Mouse (Mus musculus) neural tube, embryonic 15.5 days (tissue): ENCODE results near the gene Ppfibp1. TPM values are rescaled to one million over a fixed set of nuclear protein-coding genes. Genes with fewer than 3 reads are reported as not detected.

ENCODE experiments used
- ATAC-seq: fragments of 200-750 bp; cut with Nextera tagmentation; 2 replicates; pipeline ENCODE4 v1.8.0; 2017; ENCODE audit warnings: mild to moderate bottlenecking, moderate TSS enrichment, moderate library complexity; ENCODE audit not compliant: low FRiP score
- H3K27ac ChIP-seq: fragments of 300-500 bp; sonication (generic); replicated peaks from 2 replicates; pipeline ENCODE4 v1.5.1; 2015; ENCODE audit warnings: mild to moderate bottlenecking, inconsistent platforms
- H3K27me3 ChIP-seq: fragments of 300-500 bp; sonication (generic); replicated peaks from 2 replicates; pipeline ENCODE4 v1.6.1; 2015; ENCODE audit warnings: inconsistent platforms
- H3K36me3 ChIP-seq: fragments of 300-500 bp; sonication (generic); 2 replicates; pipeline ENCODE4 v1.6.1; 2015; ENCODE audit warnings: inconsistent platforms
- H3K4me1 ChIP-seq: fragments of 300-500 bp; sonication (generic); 2 replicates; pipeline ENCODE4 v1.6.1; 2015; ENCODE audit warnings: inconsistent platforms
- H3K4me2 ChIP-seq: fragments of 300-500 bp; sonication (generic); 2 replicates; pipeline ENCODE4 v1.6.1; 2015; ENCODE audit warnings: inconsistent platforms, mild to moderate bottlenecking, moderate library complexity
- H3K4me3 ChIP-seq: fragments of 300-500 bp; sonication (generic); replicated peaks from 2 replicates; pipeline ENCODE4 v1.5.1; 2015; ENCODE audit warnings: mild to moderate bottlenecking, inconsistent platforms
- H3K9ac ChIP-seq: fragments of 300-500 bp; sonication (generic); replicated peaks from 2 replicates; pipeline ENCODE4 v1.6.1; 2015; ENCODE audit warnings: mild to moderate bottlenecking, inconsistent platforms
- H3K9me3 ChIP-seq: fragments of 300-500 bp; sonication (generic); replicated peaks from 2 replicates; pipeline ENCODE4 v1.6.1; 2016; ENCODE audit warnings: inconsistent platforms
- WGBS: fragments of 180-500 bp; shearing (Covaris S2); methylation state at CpG from one replicate; pipeline ENCODE4 v1.1.7; 2015; ENCODE audit warnings: mixed read lengths; 5-methylcytosine and 5-hydroxymethylcytosine counted together
- polyA plus RNA-seq: library from polyadenylated mRNA; unstranded; fragments of >200 nt; fragmentation: Nextera tagmentation; extraction: Ambion mirVana; gene quantifications from 2 replicates; pipeline ENCODE4 v1.2.1, GENCODE M21; 2015

The Ppfibp1 gene
- polyA plus RNA-seq, 1 experiment from 2014 or later: 12.8 TPM

DNA sequence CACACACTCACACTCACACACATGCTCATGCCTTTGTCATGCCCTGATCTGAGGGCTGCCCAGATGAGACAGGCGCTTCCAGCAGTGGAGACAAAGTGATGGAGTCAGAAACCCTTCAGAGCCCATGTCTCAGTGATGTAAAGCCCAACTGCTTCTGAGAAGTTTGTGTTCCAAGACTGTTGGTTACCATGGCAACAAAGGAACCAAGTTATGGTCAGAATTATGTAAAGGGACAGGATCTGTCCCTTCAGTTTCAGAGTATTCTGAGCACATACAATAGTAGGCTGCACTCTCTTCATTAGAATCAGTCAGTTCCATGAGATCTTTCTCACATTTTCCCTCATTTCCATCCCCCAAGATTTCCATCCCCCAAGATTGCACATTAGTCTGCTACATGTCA is 66.0 kb downstream of the Ppfibp1 start, which contains the start of gene 1700034J05Rik:
TSS of gene 1700034J05Rik (minus strand) at position 165 of the 400 bp plus-strand sequence.
- no peaks in the 10 kb centered on the region for H3K27me3 ChIP-seq
- WGBS: 92% methylated on average over 1 of the region's 1 CpGs
- no peak within 1 kb of the TSS for H3K9ac ChIP-seq
- no peak within 1 kb of the TSS for H3K27ac ChIP-seq
- no peaks in the 10 kb centered on the region for H3K36me3 ChIP-seq
- H3K4me1 ChIP-seq: 0 out of 2 replicates have a peak, but pooled peaks cover 3% of the 10 kb centered on the region
- no peak within 1 kb of the TSS for H3K4me2 ChIP-seq
- no peak for ATAC-seq
- no peak within 1 kb of the TSS for H3K4me3 ChIP-seq
- H3K9me3 ChIP-seq: no peaks in the 10 kb centered on the region

DNA sequence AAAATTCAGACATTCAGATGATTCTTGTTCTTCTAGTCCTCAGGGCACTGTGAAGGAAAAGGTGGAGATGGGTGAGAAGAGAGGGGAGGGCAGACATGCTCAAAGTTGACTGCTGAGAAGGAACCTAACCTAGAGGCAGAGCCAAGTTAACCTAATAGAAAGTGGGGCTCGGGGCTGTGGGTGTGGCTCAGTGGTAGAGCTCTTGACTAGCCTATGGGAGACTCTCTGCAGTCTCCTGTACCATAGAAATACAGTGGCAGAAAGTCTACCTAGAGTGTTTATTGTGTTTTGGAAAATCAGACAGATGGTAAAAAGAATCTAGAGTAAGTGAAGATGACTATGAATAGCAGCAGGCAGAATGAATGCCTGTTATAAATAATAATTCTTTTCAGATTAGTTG is 67.2 kb downstream of the Ppfibp1 start:
- no peaks in the 10 kb centered on the region for H3K36me3 ChIP-seq
- H3K27ac ChIP-seq: no peak overlapping the region
- 92% methylated on average over 1 of the region's 1 CpGs for WGBS
- no peaks in the 10 kb centered on the region for H3K27me3 ChIP-seq
- 0 out of 2 replicates have a peak, but pooled peaks cover 3% of the 10 kb centered on the region for H3K4me1 ChIP-seq
- H3K9me3 ChIP-seq: no peaks in the 10 kb centered on the region
- no peak for ATAC-seq
- H3K4me3 ChIP-seq: no peak overlapping the region
- H3K4me2 ChIP-seq: no peak overlapping the region
- H3K9ac ChIP-seq: no peak overlapping the region

DNA sequence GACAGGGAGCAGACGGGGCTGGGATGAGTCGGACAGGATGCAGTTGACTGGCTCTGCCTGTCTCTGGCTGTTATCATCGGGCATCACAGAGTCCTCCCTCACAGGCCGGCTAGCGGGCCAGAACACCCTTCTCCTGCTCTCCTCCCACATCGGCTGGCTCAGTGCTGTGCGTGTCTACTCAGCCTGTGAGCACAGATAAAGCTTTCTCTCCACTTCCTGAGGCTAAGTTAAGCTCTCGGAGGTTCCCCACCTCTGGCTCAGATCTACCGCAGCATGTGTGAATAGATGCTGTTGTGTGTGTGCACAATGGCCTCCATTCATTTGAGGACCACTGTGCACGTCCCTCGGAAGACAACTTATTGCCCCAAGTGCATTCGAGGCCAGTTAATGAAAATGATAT is 67.6 kb downstream of the Ppfibp1 start:
- 0 out of 2 replicates have a peak, but pooled peaks cover 3% of the 10 kb centered on the region for H3K4me1 ChIP-seq
- no peak for ATAC-seq
- H3K27me3 ChIP-seq: no peaks in the 10 kb centered on the region
- no peak overlapping the region for H3K27ac ChIP-seq
- no peaks in the 10 kb centered on the region for H3K9me3 ChIP-seq
- no peaks in the 10 kb centered on the region for H3K36me3 ChIP-seq
- no peak overlapping the region for H3K4me3 ChIP-seq
- H3K9ac ChIP-seq: no peak overlapping the region
- H3K4me2 ChIP-seq: no peak overlapping the region
- 27% methylated on average over 12 of the region's 12 CpGs for WGBS

DNA sequence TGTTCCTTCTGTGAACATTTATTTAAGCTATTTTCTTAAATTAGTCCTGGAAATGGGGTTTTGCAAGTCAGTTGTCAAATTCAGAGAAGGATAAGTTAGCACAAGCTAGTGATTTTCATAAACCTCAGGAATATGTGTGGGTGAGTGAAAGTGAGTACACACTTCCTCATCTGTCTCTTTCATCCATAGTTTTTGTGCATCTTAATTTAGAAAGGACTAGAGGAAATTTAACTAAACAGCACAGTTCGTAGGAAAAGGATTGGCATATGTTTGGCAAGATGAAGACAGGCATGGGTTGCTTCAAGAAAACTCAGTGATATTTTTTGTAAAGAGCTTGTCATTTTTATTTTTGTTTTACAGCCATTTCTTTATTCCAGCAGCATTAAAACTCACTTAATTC is 68.7 kb downstream of the Ppfibp1 start:
- H3K27me3 ChIP-seq: no peaks in the 10 kb centered on the region
- no peak for ATAC-seq
- H3K4me1 ChIP-seq: 0 out of 2 replicates have a peak, but pooled peaks cover 4% of the 10 kb centered on the region
- no peak overlapping the region for H3K27ac ChIP-seq
- H3K9me3 ChIP-seq: no peaks in the 10 kb centered on the region
- no peak overlapping the region for H3K9ac ChIP-seq
- WGBS: 91% methylated on average over 1 of the region's 1 CpGs
- H3K36me3 ChIP-seq: no peaks in the 10 kb centered on the region
- H3K4me2 ChIP-seq: no peak overlapping the region
- H3K4me3 ChIP-seq: no peak overlapping the region

DNA sequence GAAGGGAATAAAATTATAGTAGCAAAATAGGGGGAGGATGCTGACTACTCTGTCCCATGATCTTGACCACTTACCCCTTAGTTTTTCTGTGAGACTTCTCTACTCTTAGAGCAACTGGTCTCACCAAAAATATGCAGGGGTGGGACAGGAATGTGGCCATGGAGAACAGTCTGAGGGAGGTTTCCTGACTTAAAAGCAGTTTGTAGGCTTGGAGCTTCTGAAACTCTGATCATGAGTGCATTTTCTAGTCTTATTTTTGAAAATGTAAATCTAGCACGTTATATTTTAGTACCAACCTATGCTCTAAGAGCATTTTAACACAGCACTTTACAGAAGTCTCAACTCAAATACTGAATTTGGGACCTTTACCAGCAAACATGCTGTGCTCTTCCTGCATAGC is 70.4 kb downstream of the Ppfibp1 start:
- no peak overlapping the region for H3K4me2 ChIP-seq
- H3K9ac ChIP-seq: no peak overlapping the region
- 73% methylated on average over 1 of the region's 1 CpGs for WGBS
- H3K27me3 ChIP-seq: no peaks in the 10 kb centered on the region
- no peak overlapping the region for H3K4me3 ChIP-seq
- 0 out of 2 replicates have a peak, but pooled peaks cover 6% of the 10 kb centered on the region for H3K4me1 ChIP-seq
- H3K9me3 ChIP-seq: no peaks in the 10 kb centered on the region
- H3K36me3 ChIP-seq: no peaks in the 10 kb centered on the region
- no peak for ATAC-seq
- no peak overlapping the region for H3K27ac ChIP-seq

DNA sequence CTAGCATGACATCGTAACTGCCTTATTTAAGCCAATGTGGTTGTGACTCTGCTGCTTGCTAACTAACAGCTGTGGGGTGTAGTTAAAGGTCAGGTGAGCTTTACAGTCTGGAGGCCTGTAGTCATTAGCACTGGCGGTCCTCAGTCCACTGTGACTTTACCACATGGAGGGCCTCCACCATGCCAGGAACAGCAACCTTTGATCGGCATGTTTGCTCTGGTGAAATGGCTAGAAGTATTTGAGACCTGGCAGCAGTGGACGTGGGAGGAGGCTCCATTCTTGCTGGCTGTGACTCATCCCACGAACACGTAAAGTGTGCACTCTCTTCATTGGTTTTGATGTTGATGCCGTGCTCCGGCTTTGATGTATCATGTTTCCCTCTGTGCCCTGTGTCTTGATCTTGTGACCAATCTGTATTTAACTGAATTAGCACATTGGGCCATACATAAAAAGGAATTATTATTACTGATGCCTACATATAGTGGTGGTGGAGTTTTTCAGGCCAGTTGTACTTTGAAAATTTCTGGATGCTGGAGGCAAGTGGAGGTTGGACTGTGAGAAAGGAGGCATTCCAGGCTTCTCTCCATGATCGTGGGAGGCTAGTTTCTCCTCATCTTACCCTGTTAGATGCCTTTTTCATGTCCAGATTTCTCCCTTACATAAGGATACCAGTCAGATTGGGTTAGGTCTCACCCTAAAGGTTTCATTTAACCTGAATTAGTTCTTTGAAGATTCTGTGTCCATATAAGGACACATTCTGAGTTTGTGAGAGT is 71.8 kb downstream of the Ppfibp1 start:
- Histone ChIP-seq H3K36me3 (no peaks in the 10 kb centered on the region), H3K9me3 (no peaks in the 10 kb centered on the region), H3K4me3 (no peak overlapping the region), H3K9ac (no peak overlapping the region), H3K27ac (no peak overlapping the region), H3K27me3 (no peaks in the 10 kb centered on the region), H3K4me2 (no peak overlapping the region), H3K4me1 (0 out of 2 replicates have a peak, but pooled peaks cover 6% of the 10 kb centered on the region)
- 89% methylated on average over 9 of the region's 9 CpGs for WGBS
- no peak for ATAC-seq

DNA sequence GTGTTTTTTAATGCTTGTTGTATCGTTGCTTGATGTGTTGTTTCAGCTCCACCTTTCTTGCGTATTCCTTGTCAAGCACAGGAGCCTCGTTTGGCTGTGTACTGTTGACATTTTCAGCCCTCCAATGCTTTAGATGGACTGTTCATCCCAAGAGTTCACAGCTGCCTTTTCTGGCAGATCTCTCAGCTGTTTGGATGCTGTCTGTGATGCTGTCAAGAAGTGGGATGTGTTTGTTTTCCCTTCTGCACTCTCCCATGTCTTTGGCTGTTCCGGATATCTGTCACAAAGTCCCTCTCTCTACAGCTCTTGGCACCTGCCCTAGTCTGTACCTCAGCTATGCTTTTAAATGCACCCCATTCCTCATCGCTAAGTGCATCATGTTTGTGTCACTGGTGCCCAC is 72.7 kb downstream of the Ppfibp1 start:
- H3K27ac ChIP-seq: no peak overlapping the region
- H3K36me3 ChIP-seq: no peaks in the 10 kb centered on the region
- 0 out of 2 replicates have a peak, but pooled peaks cover 4% of the 10 kb centered on the region for H3K4me1 ChIP-seq
- no peak overlapping the region for H3K4me2 ChIP-seq
- ATAC-seq: no peak
- H3K9ac ChIP-seq: no peak overlapping the region
- H3K4me3 ChIP-seq: no peak overlapping the region
- no peaks in the 10 kb centered on the region for H3K9me3 ChIP-seq
- H3K27me3 ChIP-seq: no peaks in the 10 kb centered on the region
- WGBS: 82% methylated on average over 5 of the region's 5 CpGs

DNA sequence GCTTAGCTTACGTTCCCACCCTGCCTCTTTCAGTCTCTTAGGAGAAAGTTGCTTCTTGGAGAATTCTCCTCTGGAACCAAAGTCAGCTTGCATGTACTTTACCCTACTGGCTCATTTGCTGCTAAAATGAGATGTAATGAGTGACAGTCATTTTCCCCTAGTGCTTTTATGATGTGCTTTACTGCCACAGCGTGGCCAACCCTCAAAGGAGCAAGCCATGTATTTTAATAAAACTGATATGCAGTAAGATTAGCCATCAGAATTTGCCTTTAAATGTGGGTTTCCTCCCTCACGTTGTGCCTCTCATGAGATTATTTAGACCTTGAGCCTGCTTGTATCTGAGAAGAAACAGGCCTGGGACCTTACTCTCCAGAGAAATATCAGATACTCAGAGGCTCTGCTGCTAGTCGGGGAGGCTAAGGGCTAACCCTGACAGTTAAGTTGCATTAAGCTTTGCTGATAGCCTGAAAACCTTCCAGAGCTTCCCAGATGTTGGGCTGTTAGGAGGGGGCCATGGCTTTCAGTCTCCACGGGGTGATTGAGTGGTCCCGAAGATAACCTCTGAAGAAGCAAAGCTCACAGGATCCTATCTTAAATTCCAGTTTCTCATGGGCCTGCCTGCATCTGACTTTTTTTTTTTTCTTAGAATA is 73.7 kb downstream of the Ppfibp1 start:
- 67% methylated on average over 6 of the region's 6 CpGs for WGBS
- no peak overlapping the region for H3K27ac ChIP-seq
- no peaks in the 10 kb centered on the region for H3K27me3 ChIP-seq
- H3K9me3 ChIP-seq: no peaks in the 10 kb centered on the region
- no peak overlapping the region for H3K9ac ChIP-seq
- 0 out of 2 replicates have a peak, but pooled peaks cover 3% of the 10 kb centered on the region for H3K4me1 ChIP-seq
- ATAC-seq: no peak
- H3K4me2 ChIP-seq: no peak overlapping the region
- H3K4me3 ChIP-seq: no peak overlapping the region
- no peaks in the 10 kb centered on the region for H3K36me3 ChIP-seq

DNA sequence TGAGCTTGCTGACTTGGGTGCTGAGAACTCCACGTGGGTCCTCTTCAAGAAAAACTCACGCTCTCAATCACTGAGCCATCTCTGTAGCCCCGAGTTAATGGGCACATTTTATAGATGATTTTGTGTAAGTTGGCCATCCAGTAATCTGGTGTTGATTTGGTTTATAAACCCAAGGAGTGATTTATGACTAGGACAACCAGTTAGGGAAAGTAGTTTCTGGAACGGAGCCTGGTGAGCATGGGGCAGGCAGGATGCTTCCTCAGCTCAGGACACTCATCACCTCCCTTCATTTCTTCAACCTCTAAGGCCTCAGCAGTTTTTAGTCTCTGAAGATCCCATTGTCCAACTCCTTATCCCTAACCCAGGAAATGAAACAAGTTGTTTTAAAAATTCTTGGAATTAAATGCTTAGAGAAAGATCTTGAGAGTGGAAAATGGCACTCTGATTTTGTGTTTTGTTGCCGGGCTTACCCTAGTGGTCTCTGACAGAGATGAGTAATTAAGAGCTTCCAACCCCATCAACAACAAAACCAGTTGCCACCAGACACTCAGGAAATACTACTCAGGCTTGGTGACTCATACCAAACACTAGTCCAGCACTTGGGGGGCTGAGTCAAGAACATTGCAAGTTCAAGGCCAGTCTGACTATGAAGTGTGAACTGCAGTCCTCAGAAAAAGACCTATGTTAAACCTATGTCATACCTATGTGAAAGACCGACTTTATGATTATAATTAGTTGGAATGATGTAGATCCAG is 75.3 kb downstream of the Ppfibp1 start:
- H3K4me2 ChIP-seq: no peak overlapping the region
- H3K4me1 ChIP-seq: 0 out of 2 replicates have a peak, but pooled peaks cover 3% of the 10 kb centered on the region
- no peak overlapping the region for H3K27ac ChIP-seq
- H3K9me3 ChIP-seq: no peaks in the 10 kb centered on the region
- 89% methylated on average over 6 of the region's 6 CpGs for WGBS
- no peak overlapping the region for H3K4me3 ChIP-seq
- no peaks in the 10 kb centered on the region for H3K36me3 ChIP-seq
- H3K27me3 ChIP-seq: no peaks in the 10 kb centered on the region
- no peak for ATAC-seq
- H3K9ac ChIP-seq: no peak overlapping the region

DNA sequence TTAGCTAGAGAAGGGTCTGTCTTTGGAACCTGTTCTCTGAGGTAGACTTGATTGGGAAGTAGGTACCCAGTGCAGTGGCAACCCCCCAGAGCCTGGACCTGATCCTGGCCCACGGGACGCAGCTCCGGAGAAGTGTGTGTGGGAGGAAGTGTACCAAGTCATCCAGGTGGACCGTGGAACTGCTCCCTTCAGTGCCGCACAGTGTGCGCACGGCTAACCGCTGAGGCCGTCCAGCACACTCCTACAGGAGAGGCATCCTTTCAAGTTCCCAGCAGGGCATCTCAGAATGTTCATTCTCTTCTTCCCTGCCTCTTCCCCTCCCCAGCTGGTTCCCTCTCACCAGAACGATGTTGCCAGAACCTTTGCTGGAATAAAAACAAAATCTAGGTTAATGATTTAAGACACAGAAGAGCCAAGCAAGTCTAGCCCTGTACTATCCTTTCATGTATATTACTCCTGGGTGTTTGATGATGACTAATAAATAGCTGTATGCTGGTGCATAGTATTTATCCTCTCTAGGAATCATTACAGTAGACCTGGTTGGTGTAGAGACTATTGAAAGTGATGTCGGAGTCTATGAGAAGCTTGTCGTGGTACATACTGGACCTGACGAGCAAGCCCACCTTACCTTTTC is 77.0 kb downstream of the Ppfibp1 start:
- no peaks in the 10 kb centered on the region for H3K9me3 ChIP-seq
- H3K9ac ChIP-seq: no peak overlapping the region
- H3K27ac ChIP-seq: no peak overlapping the region
- H3K36me3 ChIP-seq: no peaks in the 10 kb centered on the region
- H3K4me3 ChIP-seq: no peak overlapping the region
- 0 out of 2 replicates have a peak, but pooled peaks cover 3% of the 10 kb centered on the region for H3K4me1 ChIP-seq
- H3K4me2 ChIP-seq: no peak overlapping the region
- no peak for ATAC-seq
- H3K27me3 ChIP-seq: no peaks in the 10 kb centered on the region
- WGBS: 80% methylated on average over 13 of the region's 13 CpGs

DNA sequence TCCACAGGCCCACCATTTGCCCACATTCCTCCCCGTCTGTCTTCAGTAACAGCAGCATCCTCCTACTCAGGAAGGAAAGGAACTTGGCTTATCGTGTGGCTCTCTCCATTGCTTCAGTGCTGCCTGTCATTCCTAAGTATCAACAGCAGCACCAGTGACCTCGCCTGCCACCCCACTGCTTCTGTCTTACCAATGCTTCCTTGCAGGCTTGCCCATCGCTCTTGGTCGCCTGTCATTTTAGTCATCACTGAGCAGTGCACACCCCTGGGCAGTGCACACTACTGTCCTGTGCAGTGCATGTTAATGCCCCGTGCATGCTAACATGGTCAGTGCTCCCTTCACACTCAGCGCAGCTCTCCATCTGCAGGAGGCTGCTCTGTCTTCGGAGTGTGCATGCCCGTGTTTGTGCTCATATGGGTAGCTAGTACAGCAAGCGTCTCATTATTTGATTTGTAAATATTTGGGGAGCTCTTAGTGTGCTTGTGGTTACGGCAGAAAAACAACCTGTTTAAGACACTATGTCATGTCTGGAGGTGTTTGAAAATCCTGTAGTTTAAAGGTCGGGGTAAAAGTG is 78.2 kb downstream of the Ppfibp1 start:
- Histone ChIP-seq H3K4me3 (no peak overlapping the region), H3K27ac (no peak overlapping the region), H3K27me3 (no peaks in the 10 kb centered on the region), H3K4me2 (no peak overlapping the region), H3K36me3 (no peaks in the 10 kb centered on the region), H3K4me1 (0 out of 2 replicates have a peak, but pooled peaks cover 3% of the 10 kb centered on the region), H3K9me3 (no peaks in the 10 kb centered on the region), H3K9ac (no peak overlapping the region)
- WGBS: 82% methylated on average over 12 of the region's 12 CpGs
- ATAC-seq: no peak
